Mouse (Mus musculus) limb, embryonic 13.5 days (tissue): ENCODE results near the gene Slc8a1. TPM values are rescaled to one million over a fixed set of nuclear protein-coding genes. Genes with fewer than 3 reads are reported as not detected.

ENCODE experiments used
- ATAC-seq: fragments of 200-750 bp; cut with Nextera tagmentation; 2 replicates; pipeline ENCODE4 v1.8.0; 2017; ENCODE audit warnings: low read depth, moderate number of reproducible peaks, moderate TSS enrichment; ENCODE audit not compliant: low FRiP score
- H3K27ac ChIP-seq: fragments of 300-500 bp; sonication (generic); 2 replicates; pipeline ENCODE4 v1.5.1; 2015; ENCODE audit warnings: inconsistent platforms, mild to moderate bottlenecking, moderate library complexity
- H3K27me3 ChIP-seq: fragments of 300-500 bp; sonication (generic); 2 replicates; pipeline ENCODE4 v1.6.1; 2015; ENCODE audit warnings: mild to moderate bottlenecking, inconsistent platforms
- H3K36me3 ChIP-seq: fragments of 300-500 bp; sonication (generic); 2 replicates; pipeline ENCODE4 v1.6.1; 2015; ENCODE audit warnings: inconsistent platforms, mild to moderate bottlenecking, moderate library complexity
- H3K4me1 ChIP-seq: fragments of 300-500 bp; sonication (generic); 2 replicates; pipeline ENCODE4 v1.6.1; 2015; ENCODE audit warnings: inconsistent platforms
- H3K4me2 ChIP-seq: fragments of 300-500 bp; sonication (generic); replicated peaks from 2 replicates; pipeline ENCODE4 v1.6.1; 2015; ENCODE audit warnings: inconsistent platforms, mild to moderate bottlenecking, moderate library complexity
- H3K4me3 ChIP-seq: fragments of 300-500 bp; sonication (generic); 2 replicates; pipeline ENCODE4 v1.5.1; 2015; ENCODE audit warnings: moderate library complexity, mild to moderate bottlenecking, inconsistent platforms
- H3K9ac ChIP-seq: fragments of 300-500 bp; sonication (generic); 2 replicates; pipeline ENCODE4 v1.6.1; 2015; ENCODE audit warnings: mild to moderate bottlenecking, inconsistent platforms
- H3K9me3 ChIP-seq: fragments of 300-500 bp; sonication (generic); 2 replicates; pipeline ENCODE4 v1.6.1; 2016; ENCODE audit warnings: inconsistent platforms
- WGBS: fragments of 180-500 bp; shearing (Covaris S2); methylation state at CpG from one replicate; pipeline ENCODE4 v1.1.7; 2015; 5-methylcytosine and 5-hydroxymethylcytosine counted together
- polyA plus RNA-seq: library from polyadenylated mRNA; unstranded; fragments of >200 nt; fragmentation: Nextera tagmentation; extraction: Ambion mirVana; gene quantifications from 2 replicates; pipeline ENCODE4 v1.2.1, GENCODE M21; 2015

Gene Slc8a1
- polyA plus RNA-seq, 1 experiment from 2014 or later = 7.5 TPM

DNA sequence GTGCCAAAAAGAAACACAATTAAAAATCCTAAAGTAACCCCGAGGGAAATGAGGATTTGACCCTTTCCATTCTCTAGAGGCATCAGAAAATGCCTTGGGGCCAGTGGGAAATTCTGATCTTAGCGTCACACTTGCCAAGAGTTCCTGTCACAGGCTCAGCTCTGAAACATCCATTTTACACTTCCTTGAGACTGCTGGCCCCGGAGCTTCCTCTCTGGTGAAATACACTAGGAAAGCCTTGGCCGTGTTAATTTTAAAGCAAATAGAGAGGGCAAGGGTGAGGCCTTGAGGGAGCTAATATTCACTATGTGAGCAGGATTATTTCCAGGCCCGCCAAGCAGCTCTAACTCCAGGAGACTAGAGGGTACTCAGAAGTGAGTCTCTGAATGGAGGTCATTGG is 305.0 kb downstream of the Slc8a1 start:
- Histone ChIP-seq H3K27ac (0 out of 2 replicates have a peak overlapping the region, but pooled peaks have one; percentile 10), H3K9ac (no peak overlapping the region), H3K36me3 (peaks cover 5% of the 10 kb centered on the region; the same call in 1 of the 2 replicates), H3K4me2 (no peak overlapping the region), H3K9me3 (no peaks in the 10 kb centered on the region), H3K4me1 (peaks cover 13% of the 10 kb centered on the region; the same call in 1 of the 2 replicates), H3K4me3 (no peak overlapping the region), H3K27me3 (no peaks in the 10 kb centered on the region)
- ATAC-seq = peak; percentile 59
- WGBS = 38% methylated on average over 5 of the region's 5 CpGs

DNA sequence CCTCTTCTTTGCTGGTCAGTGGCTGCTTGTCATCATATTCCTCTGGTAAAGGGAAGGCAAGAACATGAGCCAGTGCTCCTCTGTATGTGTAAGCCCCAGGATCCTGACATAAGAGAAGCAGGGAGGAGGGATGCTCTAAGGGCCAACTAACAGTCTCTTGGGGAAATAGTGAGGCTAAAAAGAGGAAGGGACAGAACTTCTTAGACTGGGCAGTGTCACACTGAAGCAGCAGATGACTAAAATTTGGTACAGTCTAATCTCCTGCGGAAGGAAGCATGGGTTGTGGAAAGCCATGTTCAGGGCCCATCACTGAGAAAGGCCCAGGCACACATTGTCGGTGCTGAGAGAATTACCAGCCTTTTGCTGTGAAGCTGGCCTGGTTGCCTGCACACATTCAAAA is 305.4 kb downstream of the Slc8a1 start:
- Histone ChIP-seq H3K27ac (no peak overlapping the region), H3K9ac (no peak overlapping the region), H3K36me3 (peaks cover 5% of the 10 kb centered on the region; the same call in 1 of the 2 replicates), H3K4me2 (no peak overlapping the region), H3K27me3 (no peaks in the 10 kb centered on the region), H3K4me1 (peaks cover 14% of the 10 kb centered on the region; the same call in 1 of the 2 replicates), H3K9me3 (no peaks in the 10 kb centered on the region), H3K4me3 (no peak overlapping the region)
- ATAC-seq = no peak
- 63% methylated on average over 2 of the region's 2 CpGs for WGBS

DNA sequence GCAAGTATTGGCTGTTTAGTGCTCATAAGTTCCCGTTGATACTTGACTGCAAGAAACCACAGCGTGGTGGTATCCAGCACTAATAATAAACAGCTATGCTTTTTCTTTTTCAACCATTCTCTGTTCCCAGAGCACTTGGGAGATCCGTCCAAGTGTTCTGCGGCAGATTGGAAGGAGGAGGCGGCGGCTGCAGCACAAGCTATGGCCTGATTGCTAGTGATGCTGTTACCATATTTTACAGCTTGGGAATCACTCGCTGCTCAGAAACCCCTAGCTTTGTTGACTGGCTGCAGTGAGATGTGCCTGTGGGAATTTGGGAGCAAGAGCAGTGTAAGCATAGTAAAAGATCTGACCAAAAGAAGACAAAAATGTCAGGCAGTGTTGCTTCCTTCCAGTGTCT is 310.9 kb downstream of the Slc8a1 start:
- H3K9me3 ChIP-seq = no peaks in the 10 kb centered on the region
- peaks cover 4% of the 10 kb centered on the region; the same call in 1 of the 2 replicates for H3K27me3 ChIP-seq
- no peak overlapping the region for H3K27ac ChIP-seq
- no peak overlapping the region for H3K9ac ChIP-seq
- peaks cover 21% of the 10 kb centered on the region for H3K4me1 ChIP-seq
- no peak overlapping the region for H3K4me2 ChIP-seq
- H3K4me3 ChIP-seq = no peak overlapping the region
- H3K36me3 ChIP-seq = peaks cover 6% of the 10 kb centered on the region; the same call in 1 of the 2 replicates
- WGBS = 65% methylated on average over 7 of the region's 7 CpGs
- no peak for ATAC-seq

DNA sequence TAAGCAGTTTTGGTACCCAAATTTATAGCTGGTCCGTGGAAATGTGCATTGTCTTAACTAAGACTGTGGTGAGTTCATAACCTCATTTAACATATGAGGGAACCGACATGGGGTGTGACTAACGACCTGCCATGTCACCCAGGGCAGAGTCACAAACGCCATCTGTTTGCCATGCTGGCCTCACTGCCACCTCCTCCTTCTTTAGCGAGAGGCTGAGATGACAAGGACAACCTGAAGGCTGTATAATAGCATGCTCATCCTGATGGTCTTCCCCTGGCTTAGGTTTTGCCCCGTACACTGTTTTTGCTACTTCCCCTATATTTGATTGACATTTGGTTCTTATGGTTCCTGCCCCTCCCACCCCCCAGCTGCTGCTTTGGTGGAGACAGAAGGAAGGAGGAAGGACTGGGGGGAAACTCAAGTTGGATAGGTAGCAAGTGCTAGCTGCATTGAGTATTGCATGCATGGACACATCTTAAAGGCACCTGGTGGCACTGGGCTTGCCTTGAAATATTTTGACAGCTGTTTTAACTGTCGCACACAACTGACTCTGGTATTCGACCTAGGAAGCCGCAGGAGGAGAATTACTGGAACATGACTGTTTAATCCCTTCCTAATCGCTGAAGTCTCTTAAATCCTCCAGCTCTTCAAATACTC is 313.8 kb downstream of the Slc8a1 start:
- Histone ChIP-seq H3K9ac (no peak overlapping the region), H3K4me3 (no peak overlapping the region), H3K36me3 (peaks cover 10% of the 10 kb centered on the region; the same call in 1 of the 2 replicates), H3K4me1 (peaks cover 21% of the 10 kb centered on the region), H3K9me3 (no peaks in the 10 kb centered on the region), H3K4me2 (no peak overlapping the region), H3K27me3 (peaks cover 4% of the 10 kb centered on the region; the same call in 1 of the 2 replicates), H3K27ac (no peak overlapping the region)
- ATAC-seq = peak; percentile 25; the same call in 1 of the 2 replicates
- WGBS = 20% methylated on average over 10 of the region's 10 CpGs

DNA sequence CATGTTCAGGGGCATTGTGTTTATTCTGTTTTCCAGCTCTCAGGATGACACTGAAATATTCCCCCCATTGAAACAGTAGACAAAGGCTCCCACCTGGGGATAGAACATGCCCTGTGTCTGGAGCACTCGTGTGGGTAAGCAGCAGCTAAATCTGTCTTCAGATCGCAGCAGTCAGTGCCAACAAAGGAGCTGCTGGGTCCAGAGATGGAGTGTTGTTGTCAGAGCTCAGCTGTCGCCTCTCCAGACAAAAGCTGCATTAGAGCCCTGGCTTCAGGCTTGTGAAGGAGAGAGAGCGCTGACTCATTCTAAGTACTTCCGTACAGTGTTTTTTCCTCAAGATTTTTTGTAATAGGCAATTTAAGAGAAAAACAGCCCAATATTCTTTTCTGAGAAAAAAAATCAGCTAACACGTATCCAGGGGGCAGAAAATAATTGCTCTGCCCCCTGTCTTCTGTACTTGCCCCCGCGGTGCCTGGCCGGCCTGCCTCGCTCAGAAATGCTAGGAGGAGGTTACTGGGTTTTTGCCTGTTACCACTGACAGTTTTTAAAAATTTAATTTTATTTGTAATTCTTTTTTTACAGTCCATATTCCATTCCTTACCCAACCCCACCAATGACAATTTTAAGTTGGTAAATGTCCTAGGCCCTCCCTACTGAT is 318.2 kb downstream of the Slc8a1 start:
- Histone ChIP-seq H3K4me2 (no peak overlapping the region), H3K27ac (no peak overlapping the region), H3K9ac (no peak overlapping the region), H3K4me3 (no peak overlapping the region), H3K27me3 (no peaks in the 10 kb centered on the region), H3K4me1 (peaks cover 8% of the 10 kb centered on the region), H3K9me3 (no peaks in the 10 kb centered on the region), H3K36me3 (peaks cover 4% of the 10 kb centered on the region)
- WGBS = 83% methylated on average over 10 of the region's 10 CpGs
- no peak for ATAC-seq

DNA sequence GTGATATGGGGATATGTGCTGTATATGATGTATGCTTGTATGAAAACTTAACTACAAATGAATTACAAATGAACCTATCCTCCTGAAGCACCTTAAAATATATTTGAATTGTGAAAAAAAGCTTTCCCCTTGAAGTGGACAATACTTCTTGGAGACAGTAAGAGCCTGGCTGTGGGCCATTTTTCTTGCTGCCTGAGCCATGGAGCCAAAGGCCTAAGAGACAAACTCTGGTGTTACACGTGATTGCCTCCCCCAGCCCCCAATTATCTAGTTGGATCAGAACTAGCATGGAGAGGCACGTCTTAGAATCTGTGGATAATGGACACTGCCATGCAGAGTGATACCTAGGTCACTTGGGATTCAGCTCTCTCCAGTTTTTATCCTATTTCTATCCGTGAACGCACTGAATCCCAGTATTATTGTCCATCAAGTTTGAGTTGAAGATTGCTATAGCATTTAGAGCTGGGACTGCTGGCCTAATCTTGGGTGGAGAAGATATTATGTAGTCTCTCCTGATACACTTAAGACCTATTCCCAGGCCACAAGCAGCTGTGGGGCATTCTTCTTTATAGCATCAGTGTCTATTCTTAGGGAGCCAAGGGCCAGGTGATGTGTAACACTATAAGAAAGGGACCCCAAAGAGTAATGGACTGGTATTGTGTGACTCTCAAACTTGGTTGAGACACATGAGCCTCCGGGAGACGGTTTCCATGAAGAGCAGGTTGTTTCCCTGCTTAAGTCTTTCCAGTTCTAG is 321.6 kb downstream of the Slc8a1 start:
- 91% methylated on average over 6 of the region's 6 CpGs for WGBS

DNA sequence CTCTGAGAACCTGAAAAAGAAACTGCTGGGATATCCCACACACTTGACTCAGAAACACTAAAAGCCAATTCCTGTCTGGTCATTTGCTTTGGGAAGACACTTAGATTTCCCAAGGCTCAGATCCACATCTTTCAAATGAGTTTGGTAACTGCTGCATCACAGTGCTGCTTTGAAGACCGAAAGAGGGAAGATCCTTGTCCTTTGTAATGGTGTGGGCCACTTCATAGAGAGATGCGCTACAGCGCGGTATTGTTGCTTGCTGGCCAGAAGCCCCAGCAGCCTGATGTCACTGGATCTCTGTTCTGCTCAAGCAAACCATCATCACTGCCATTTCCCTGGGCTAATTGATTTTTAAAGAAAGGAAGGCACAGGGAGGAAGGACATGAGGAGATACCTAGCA is 325.4 kb downstream of the Slc8a1 start:
- peaks cover 5% of the 10 kb centered on the region for H3K36me3 ChIP-seq
- H3K9ac ChIP-seq = no peak overlapping the region
- H3K4me2 ChIP-seq = no peak overlapping the region
- peaks cover 7% of the 10 kb centered on the region for H3K4me1 ChIP-seq
- H3K4me3 ChIP-seq = no peak overlapping the region
- WGBS = 90% methylated on average over 4 of the region's 4 CpGs
- H3K9me3 ChIP-seq = no peaks in the 10 kb centered on the region
- no peaks in the 10 kb centered on the region for H3K27me3 ChIP-seq
- no peak overlapping the region for H3K27ac ChIP-seq
- ATAC-seq = no peak

More for the DNA sequence above, 321.6 kb downstream of the Slc8a1 start:
- Histone ChIP-seq H3K36me3 (no peaks in the 10 kb centered on the region; the same call in none of the 2 replicates), H3K4me1 (peaks cover 7% of the 10 kb centered on the region), H3K27me3 (no peaks in the 10 kb centered on the region), H3K4me2 (no peak overlapping the region), H3K9me3 (no peaks in the 10 kb centered on the region), H3K27ac (no peak overlapping the region), H3K4me3 (no peak overlapping the region), H3K9ac (no peak overlapping the region)
- ATAC-seq = no peak

DNA sequence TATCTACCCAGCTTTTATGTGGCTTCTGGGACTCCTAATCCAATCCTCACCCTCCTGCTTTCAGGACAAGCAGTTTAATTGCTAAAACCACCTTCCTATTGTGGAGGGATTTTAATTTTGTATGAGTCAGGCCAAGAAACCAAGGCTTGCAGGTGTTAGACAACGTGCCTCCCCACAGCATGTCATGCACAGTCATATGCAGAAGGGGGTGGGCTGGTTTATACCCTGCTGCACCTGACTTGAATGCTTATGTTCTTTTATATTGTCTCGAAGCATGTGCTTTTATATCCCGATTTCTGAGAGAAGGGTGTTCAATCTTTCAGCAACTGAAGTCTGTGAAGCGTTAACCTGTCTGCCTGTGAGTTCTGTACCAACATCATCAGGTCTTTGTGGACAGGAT is 334.0 kb downstream of the Slc8a1 start:
- ATAC-seq = no peak
- Histone ChIP-seq H3K4me1 (no peaks in the 10 kb centered on the region; the same call in 1 of the 2 replicates), H3K4me3 (no peak overlapping the region), H3K9ac (no peak overlapping the region), H3K27ac (no peak overlapping the region), H3K9me3 (no peaks in the 10 kb centered on the region), H3K4me2 (no peak overlapping the region), H3K27me3 (no peaks in the 10 kb centered on the region), H3K36me3 (peaks cover 11% of the 10 kb centered on the region)
- WGBS = 73% methylated on average over 4 of the region's 4 CpGs

DNA sequence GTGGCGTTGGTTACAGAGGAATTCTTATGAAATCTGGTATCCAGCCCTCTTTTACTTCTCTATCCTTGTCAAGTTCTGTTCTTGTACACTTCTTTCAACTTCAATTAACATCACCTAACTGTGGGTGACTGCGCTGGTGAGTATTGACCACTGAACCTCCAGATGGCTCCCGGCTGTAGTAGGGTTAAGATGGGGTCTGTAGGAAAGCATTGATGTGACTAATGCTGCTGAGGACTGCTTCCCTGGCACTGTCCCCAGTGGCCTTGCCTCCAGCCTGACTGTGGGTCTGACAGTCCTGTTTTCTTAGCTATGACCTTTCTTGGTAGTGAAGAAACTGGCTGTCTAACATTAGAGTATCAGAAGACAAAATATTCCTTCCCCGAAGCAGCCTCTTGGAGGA is 335.1 kb downstream of the Slc8a1 start:
- no peak overlapping the region for H3K4me2 ChIP-seq
- H3K4me1 ChIP-seq = no peaks in the 10 kb centered on the region; the same call in 1 of the 2 replicates
- no peak for ATAC-seq
- no peak overlapping the region for H3K9ac ChIP-seq
- H3K36me3 ChIP-seq = peaks cover 10% of the 10 kb centered on the region
- 88% methylated on average over 4 of the region's 4 CpGs for WGBS
- H3K27ac ChIP-seq = no peak overlapping the region
- H3K27me3 ChIP-seq = no peaks in the 10 kb centered on the region
- H3K9me3 ChIP-seq = no peaks in the 10 kb centered on the region
- H3K4me3 ChIP-seq = no peak overlapping the region

DNA sequence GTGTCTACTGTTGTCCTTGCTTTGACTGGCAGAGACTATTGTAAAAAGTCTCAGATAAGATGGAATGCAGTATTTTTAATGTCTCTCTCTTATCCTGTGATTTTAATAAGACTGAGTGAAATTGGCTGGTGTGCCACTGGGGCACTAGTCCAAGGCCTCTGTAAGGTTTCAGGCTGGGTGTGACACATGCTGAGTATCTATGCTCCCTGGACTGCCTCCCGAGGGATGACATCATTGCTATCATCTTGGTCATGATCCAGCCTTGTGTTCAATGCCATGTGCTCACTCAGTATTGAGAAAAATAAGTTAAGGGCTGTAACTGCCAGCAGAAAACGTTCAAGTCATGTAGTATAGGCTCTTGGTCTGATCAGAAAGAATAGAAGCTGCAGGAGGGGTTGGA is 335.5 kb downstream of the Slc8a1 start:
- 76% methylated on average over 2 of the region's 2 CpGs for WGBS
- no peak overlapping the region for H3K4me3 ChIP-seq
- no peaks in the 10 kb centered on the region for H3K9me3 ChIP-seq
- H3K4me1 ChIP-seq = no peaks in the 10 kb centered on the region; the same call in 1 of the 2 replicates
- ATAC-seq = no peak
- no peak overlapping the region for H3K9ac ChIP-seq
- H3K4me2 ChIP-seq = no peak overlapping the region
- H3K36me3 ChIP-seq = peaks cover 5% of the 10 kb centered on the region
- no peaks in the 10 kb centered on the region for H3K27me3 ChIP-seq
- H3K27ac ChIP-seq = no peak overlapping the region

DNA sequence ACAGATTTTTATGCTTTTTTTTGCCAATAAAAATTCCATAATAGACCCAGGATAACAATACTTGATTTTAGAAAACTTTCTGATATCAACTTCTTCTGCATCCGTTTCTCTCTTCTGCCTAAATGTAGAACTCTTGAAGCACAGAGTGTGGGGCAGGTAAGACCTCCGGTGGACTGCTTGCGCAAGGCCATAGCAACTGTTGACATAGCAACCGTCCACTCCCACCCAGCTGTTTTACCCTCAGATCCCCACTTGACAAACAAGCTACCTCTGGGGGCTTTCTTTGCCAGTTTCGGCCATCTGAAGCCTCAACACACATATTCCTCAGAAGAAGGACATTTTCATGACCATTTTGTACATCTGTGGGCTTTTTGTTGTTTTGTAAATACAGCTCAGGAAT is 337.8 kb downstream of the Slc8a1 start:
- no peaks in the 10 kb centered on the region; the same call in 1 of the 2 replicates for H3K4me1 ChIP-seq
- WGBS = 75% methylated on average over 5 of the region's 5 CpGs
- no peaks in the 10 kb centered on the region for H3K36me3 ChIP-seq
- H3K9ac ChIP-seq = no peak overlapping the region
- H3K4me3 ChIP-seq = no peak overlapping the region
- ATAC-seq = no peak
- no peaks in the 10 kb centered on the region for H3K27me3 ChIP-seq
- H3K4me2 ChIP-seq = no peak overlapping the region
- H3K27ac ChIP-seq = no peak overlapping the region
- H3K9me3 ChIP-seq = no peaks in the 10 kb centered on the region

DNA sequence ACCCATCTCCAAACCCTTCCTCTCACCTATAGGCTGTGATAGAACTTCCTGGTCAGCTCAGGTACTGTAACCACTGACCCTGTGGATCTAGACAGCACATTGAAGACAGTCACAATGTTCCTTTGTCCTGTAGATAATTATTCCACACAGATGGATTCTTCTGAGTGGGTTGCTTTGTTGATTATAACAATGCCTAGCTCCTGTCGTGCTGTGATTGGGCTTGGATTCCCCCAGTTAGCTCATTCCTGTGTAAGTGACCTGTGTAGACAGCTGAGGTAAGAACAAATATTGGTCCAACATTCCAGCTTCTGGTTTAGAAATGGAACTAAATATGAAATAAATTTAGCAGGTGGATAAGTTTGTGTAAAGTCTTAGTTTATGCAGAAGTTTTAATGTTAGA is 340.7 kb downstream of the Slc8a1 start:
- peaks cover 16% of the 10 kb centered on the region for H3K4me1 ChIP-seq
- no peaks in the 10 kb centered on the region for H3K27me3 ChIP-seq
- H3K4me3 ChIP-seq = no peak overlapping the region
- no peak for ATAC-seq
- no peak overlapping the region for H3K27ac ChIP-seq
- no peak overlapping the region for H3K4me2 ChIP-seq
- H3K36me3 ChIP-seq = no peaks in the 10 kb centered on the region
- H3K9ac ChIP-seq = no peak overlapping the region
- 74% methylated on average over 1 of the region's 1 CpGs for WGBS
- H3K9me3 ChIP-seq = no peaks in the 10 kb centered on the region
